Mouse (Mus musculus) neutrophil, adult 5-6 weeks (primary cell): ENCODE measurements around the gene Dnah9. TPM values are rescaled to one million over a fixed set of nuclear protein-coding genes. Genes with fewer than 3 reads are reported as not detected.

Experiments used
- ATAC-seq: fragments of 151-379, 151-347 bp; 2 replicates; pipeline ENCODE4 v1.8.0; 2017; ENCODE audit warnings: mild to moderate bottlenecking, moderate TSS enrichment; ENCODE audit not compliant: insufficient number of reproducible peaks, poor library complexity, low FRiP score, severe bottlenecking; ENCODE audit errors: extremely low read depth
- total RNA-seq: library from RNA; stranded (forward); fragments of 200-1000 nt; gene quantifications from 2 replicates; pipeline ENCODE4 v1.2.3, GENCODE M21; 2017

Dnah9 gene
- not detected in 2 replicates for total RNA-seq

GRCm38 (mm10) chr11:66167801-66168651, at the start of gene Dnah9:
TSS of gene Dnah9 (minus strand) at chr11:66168551.
- no peak for ATAC-seq

DNA sequence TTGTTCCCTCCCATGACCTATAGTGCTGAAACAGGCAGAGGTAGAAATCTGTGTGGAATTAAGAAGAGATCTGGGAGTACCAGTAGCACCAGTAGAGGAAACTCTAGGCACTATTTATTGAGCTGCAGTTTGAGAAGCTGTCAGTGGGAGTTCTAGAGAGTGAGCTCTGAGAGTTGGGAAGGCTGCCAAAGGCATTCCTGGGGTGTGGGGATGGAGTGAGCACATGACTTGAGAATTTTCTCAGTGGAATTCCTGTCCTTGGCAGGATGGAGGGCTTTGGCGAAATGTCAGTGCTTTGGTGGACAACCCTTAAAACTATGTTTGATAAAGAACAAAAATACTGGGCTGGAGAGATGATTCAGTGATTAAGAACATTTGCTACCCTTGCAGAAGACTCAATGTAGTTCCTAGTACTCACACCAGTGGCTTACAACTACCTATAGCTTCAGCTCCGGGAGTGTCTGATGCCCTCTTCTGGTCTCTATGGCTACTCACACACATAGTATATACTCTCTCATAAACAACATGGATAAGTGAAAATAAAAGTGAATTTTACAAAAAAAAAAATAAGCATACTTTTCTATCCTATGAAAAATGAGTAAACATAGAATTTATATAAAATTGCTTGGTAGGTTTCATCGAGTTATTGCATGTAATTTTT, 20.4 kb upstream of the Dnah9 start:
- no peak for ATAC-seq

- ATAC-seq, result no peak
These were observed 19.8 kb upstream of the Dnah9 start for GRCm38 (mm10) chr11:66188146-66188545.

DNA sequence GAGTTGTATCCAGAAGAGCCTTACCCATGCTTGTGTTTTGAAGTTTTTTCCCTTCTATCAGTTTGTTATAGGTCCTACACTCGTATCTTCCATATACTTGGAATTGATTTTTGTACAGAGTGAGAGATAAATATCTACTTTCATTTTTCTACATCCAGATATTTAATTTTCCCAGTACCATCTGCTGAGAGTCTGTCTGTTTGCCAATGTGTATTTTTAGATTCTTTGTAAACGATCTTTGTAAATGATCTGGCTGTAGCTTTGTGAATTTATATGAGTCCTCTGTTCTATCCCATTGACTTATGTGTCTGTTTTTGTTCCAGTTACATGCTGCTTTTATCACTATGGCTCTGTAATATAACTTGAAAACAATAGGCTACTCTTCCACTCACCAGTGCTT, 9.4 kb upstream of the Dnah9 start:
- no peak for ATAC-seq

GRCm38 (mm10) chr11:66164022-66164421, 4.3 kb downstream of the Dnah9 start:
- ATAC-seq, result no peak

DNA sequence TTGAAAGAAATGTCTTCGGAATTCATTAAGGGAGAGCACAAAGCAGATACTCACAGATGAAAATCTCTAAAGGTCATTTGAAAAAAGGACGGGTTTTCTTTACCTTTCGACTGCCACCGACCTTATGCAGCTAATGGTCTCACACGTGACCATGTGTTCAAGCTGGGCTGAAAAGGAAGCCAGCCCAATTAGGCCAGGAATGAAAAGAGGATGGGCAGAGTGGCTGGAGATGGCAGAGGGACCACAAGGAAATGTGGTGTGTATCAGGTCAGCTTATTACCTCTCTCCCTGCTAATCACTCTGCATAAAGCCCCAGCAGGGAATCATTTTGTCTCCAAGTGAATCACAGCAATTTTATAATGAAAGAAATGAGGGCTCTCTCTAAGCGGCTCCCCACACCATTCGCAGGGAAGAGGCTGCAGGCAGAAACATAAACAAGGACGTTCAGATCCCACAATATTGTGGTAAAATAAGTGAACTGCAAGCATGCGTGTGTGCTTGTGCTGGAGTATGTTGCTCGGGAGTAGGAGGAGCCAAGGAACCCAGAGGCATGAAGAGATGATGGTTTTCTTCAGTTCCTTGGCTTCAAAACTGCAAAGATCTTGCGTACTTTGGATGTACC, 27.6 kb downstream of the Dnah9 start:
- no peak for ATAC-seq

DNA sequence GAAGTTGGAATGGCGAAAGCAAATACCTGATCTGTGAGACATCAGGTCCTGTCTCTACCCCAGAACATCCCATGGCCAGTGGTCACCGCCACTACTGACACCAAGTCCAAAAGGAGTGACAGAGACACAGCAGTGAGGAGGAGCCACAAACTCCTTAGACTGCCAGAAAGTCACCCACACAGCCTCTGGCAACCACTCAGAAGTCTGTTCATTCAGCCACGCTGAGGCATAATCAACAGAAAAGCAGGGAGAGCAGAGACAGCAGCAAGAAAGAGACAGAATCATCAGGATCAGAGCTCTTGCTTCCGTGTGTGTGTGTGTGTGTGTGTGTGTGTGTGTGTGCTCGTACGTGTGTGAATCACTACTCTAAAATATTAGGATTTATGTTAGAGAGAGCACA, 33.5 kb downstream of the Dnah9 start:
- no peak for ATAC-seq

DNA sequence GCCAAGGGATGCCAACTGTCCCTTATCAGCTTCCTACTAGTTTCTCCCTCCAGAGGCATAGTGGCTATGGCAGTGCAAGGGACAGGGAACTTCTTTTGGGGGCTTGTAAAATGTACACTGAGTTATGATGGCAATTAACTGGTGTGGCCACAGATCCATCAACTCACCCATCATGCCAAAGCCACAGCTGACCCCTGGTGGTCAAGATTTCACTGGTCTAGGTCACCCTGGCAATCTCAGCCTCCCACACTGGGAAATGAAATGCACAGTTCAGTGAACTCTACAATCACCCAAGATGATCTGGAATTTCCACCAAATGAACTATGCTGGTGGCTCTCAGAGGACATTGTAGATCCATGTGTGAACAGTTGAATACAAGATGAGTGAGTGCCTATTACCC, 42.2 kb downstream of the Dnah9 start:
- no peak for ATAC-seq

GRCm38 (mm10) chr11:66124496-66124895, 43.9 kb downstream of the Dnah9 start:
- ATAC-seq, result 0 out of 2 replicates have a peak, but pooled peaks have one; percentile 6

GRCm38 (mm10) chr11:66122017-66122416, 46.3 kb downstream of the Dnah9 start:
- ATAC-seq, result no peak

- ATAC-seq, result no peak
These were observed 84.6 kb downstream of the Dnah9 start for GRCm38 (mm10) chr11:66083663-66084254.

- no peak for ATAC-seq
These were observed 95.4 kb downstream of the Dnah9 start for GRCm38 (mm10) chr11:66072921-66073320.

- ATAC-seq, result no peak
These were observed 109.4 kb downstream of the Dnah9 start for GRCm38 (mm10) chr11:66058956-66059355.

DNA sequence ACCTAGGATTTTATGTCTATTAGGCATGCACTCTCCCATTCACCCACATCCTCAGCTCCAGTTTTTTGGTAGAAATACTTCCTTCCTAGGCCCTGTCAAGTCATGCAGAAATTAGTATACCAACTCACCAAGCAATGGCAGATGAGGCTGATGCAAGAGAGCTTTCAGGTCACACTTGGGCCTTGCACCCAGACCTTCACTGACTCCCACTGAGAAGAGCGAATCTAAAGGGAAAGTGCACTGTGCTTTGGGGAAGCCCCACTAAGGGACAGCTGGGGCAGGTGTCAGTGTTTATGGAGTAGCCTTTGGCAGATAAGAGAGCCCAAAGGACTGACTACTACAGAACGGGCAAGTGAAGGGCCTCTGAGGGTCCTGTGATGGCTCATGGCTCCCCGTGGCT, 117.1 kb downstream of the Dnah9 start:
- no peak for ATAC-seq

GRCm38 (mm10) chr11:66049146-66049545, 119.2 kb downstream of the Dnah9 start:
- ATAC-seq, result no peak

DNA sequence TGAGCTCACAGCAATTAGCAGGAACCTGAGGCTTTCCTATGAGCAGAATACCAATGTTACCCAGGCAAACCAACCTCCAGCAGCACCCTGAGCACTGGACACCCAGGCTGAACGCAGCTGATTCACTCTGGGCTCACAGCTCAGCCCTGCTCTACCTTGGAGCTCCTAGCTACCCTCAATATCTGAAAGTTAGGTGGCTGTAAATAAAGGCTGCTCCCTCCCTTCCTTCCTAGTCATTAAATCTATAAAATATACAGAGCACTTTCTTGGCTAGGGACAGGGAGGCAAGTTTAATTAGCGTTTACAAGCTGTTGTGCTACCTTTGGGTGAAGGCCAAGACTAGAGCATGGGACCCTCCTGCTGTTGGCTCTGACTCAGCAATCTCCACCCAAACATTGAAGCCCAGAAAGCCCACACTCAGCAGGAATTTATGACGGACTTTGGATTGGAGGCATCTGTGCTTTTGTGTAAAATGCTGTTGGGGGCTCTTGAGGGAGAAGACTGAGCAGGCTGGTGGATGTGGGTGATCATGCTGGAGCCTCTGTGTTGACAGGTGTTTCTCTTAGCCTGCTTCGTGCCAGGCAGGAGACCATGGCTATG, 121.7 kb downstream of the Dnah9 start:
- ATAC-seq, result no peak

DNA sequence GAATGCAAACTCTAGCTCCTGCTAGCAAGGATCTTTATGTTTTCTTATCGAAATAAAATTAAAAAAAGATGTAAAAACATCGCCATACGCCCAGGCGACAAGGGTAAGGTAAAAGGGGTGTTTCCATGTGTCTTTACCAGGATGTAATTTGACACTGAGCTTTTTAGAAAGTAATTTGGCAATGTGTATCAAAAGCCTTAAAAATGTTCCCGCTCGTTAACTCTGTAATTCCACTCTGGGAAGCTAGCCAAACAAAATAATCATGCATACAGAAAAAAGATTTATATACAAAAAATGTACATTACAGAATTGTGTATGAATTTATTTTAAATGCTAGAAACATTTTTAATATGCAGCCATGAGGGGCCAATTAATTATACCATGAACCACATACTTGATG, 124.7 kb downstream of the Dnah9 start:
- ATAC-seq, result no peak

DNA sequence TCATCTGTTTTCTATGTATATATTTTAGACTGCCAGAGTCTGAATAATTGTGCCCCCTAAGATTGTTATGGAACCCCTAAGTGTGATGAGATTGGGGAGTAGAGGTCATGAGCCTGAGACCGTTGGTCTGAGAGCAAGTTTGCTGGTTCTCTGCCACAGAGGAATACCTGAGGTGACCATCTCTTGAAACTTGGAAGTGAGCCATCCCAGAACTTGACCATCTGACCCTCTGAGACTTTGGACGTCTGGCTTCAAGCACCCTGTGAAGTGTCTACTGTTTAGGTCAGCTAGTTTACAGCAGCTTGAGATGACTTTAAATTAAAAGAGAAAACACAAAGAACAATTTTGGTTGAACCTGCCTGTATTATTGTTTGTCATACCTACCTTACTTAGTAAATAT, 125.8 kb downstream of the Dnah9 start:
- no peak for ATAC-seq

- ATAC-seq, result no peak
These were observed 142.6 kb downstream of the Dnah9 start for GRCm38 (mm10) chr11:66025728-66026127.
